34 mouse cellular contexts compared by ENCODE assay signal in the genomic region with DNA sequence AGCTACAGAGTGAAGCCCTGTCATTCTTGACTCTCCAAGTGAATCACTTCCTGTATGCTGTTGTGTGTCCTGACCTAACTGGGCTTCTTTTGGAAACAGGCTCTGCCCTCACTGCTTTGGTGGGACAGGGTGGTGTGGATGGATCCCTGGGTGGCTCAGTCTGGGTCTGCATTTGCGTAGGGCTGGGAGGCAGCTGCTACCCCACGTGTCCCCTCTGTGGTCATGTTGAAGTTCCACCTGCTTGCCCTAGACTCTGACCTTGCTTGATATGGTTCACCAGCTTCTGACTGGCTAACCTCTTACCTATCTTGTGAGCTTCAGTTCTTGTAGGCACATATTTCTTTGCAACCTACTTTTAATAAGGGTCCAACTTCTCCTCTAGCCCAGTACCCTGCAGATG. TPM values are rescaled to one million over a fixed set of nuclear protein-coding genes. Genes with fewer than 3 reads are reported as not detected.
A peak's percentile ranks its signal among the peaks of the same experiment; 100 is the strongest.
DNase-seq lines count a peak whose midpoint lies in the region; ATAC-seq and TF ChIP-seq lines count a peak whose summit lies in the region.
"Had no signal": no experiment of that assay in that cellular context is flagged by ENCODE, and none has a peak within 500 bp of the region (broad histone marks: within the 10 kb centered on the region; RNA-seq: fewer than 3 reads in every experiment).

No protein-coding gene starts in this region.

- H3K4me2 ChIP-seq in kidney, embryonic 14.5 days (replicated peaks; ENCODE audit: low read depth, low read length), result no peak overlapping the region
- H3K4me2 ChIP-seq: embryonic facial prominence, embryonic 12.5 days; embryonic facial prominence, embryonic 15.5 days; heart, embryonic 12.5 days; heart, embryonic 15.5 days; hindbrain, embryonic 14.5 days had no signal

- no peak for ATAC-seq in kidney, embryonic 14.5 days (ENCODE audit: low FRiP score, low TSS enrichment)
- ATAC-seq: forebrain, embryonic 14.5 days; forebrain, postnatal 0 days; hindbrain, postnatal 0 days; Patski had no signal

- H3K27ac ChIP-seq in heart, embryonic 10.5 days, result no peak overlapping the region
- H3K27ac ChIP-seq in kidney, adult 2 months (ENCODE audit: insufficient read depth, low read depth, low read length), result no peak overlapping the region
- no peak overlapping the region for H3K27ac ChIP-seq in kidney, embryonic 14.5 days (ENCODE audit: low read depth, low read length)
- H3K27ac ChIP-seq: embryonic facial prominence, embryonic 12.5 days; embryonic facial prominence, embryonic 15.5 days; gastrocnemius, adult 2 months; heart, embryonic 15.5 days; hindbrain, embryonic 14.5 days; hindbrain, postnatal 0 days had no signal

- no peaks in the 10 kb centered on the region for H3K4me1 ChIP-seq in heart, embryonic 10.5 days
- H3K4me1 ChIP-seq in kidney, adult 2 months (ENCODE audit: control insufficient read depth, insufficient read depth, low read length), result peaks cover 5% of the 10 kb centered on the region; the same call in 1 of the 2 replicates
- no peaks in the 10 kb centered on the region for H3K4me1 ChIP-seq in kidney, embryonic 14.5 days (ENCODE audit: control insufficient read depth, insufficient read depth, low read length)
- H3K4me1 ChIP-seq: embryonic facial prominence, embryonic 12.5 days; embryonic facial prominence, embryonic 15.5 days; heart, embryonic 12.5 days; heart, embryonic 15.5 days had no signal

- no peak for TF ChIP-seq CTCF in kidney, adult 2 months (conservative IDR thresholded peaks at IDR 0.05; ENCODE audit: insufficient read depth, insufficient read length, low read depth, low read length)

- no peak overlapping the region for H3K9ac ChIP-seq in kidney, embryonic 14.5 days (ENCODE audit: low read depth, low read length)
- H3K9ac ChIP-seq: embryonic facial prominence, embryonic 12.5 days; embryonic facial prominence, embryonic 15.5 days; forebrain, postnatal 0 days; heart, embryonic 12.5 days; heart, embryonic 15.5 days; hindbrain, embryonic 14.5 days had no signal

- no peak overlapping the region for H3K4me3 ChIP-seq in heart, embryonic 10.5 days
- H3K4me3 ChIP-seq in kidney, adult 2 months (ENCODE audit: insufficient read depth, low read depth, low read length), result no peak overlapping the region
- no peak overlapping the region for H3K4me3 ChIP-seq in kidney, embryonic 14.5 days (ENCODE audit: low read length)
- H3K4me3 ChIP-seq: embryonic facial prominence, embryonic 12.5 days; embryonic facial prominence, embryonic 15.5 days; gastrocnemius, adult 2 months; heart, embryonic 12.5 days; heart, embryonic 15.5 days had no signal

- no peaks in the 10 kb centered on the region for H3K27me3 ChIP-seq in heart, embryonic 10.5 days (ENCODE audit: insufficient read depth, poor library complexity, severe bottlenecking)
- no peaks in the 10 kb centered on the region for H3K27me3 ChIP-seq in kidney, adult 2 months (replicated peaks; ENCODE audit: control insufficient read depth, insufficient read depth, low read length)
- H3K27me3 ChIP-seq in kidney, embryonic 14.5 days (ENCODE audit: control insufficient read depth, insufficient read depth, low read length), result no peaks in the 10 kb centered on the region
- H3K27me3 ChIP-seq: embryonic facial prominence, embryonic 12.5 days; embryonic facial prominence, embryonic 15.5 days; heart, embryonic 15.5 days; Patski had no signal

- peak; percentile 58 for DNase-seq in heart, embryonic 10.5 days (ENCODE audit: low spot score)
- DNase-seq in heart, postnatal 4 days, result no peak
- peak; percentile 80 for DNase-seq in kidney, adult 2 months
- DNase-seq in kidney, postnatal 25 days, result peak; percentile 46 to 75
- DNase-seq in kidney, postnatal 4 days, result no peak
- DNase-seq: adrenal gland, adult 2 months; adrenal gland, postnatal 14 days; B cell, adult 2 months; cerebellum, adult 11 months; cerebellum, adult 2 months; cerebellum, adult 9-11 months; cerebellum, postnatal 25 days; forebrain, postnatal 0 days; gastrocnemius, adult 2 months; gastrocnemius, postnatal 14 days; heart, adult 11 months; heart, postnatal 10 days; heart, postnatal 36 days had no signal

- H3K36me3 ChIP-seq in heart, embryonic 10.5 days, result 0 out of 2 replicates have a peak, but pooled peaks cover 2% of the 10 kb centered on the region
- no peaks in the 10 kb centered on the region for H3K36me3 ChIP-seq in kidney, adult 2 months (ENCODE audit: control insufficient read depth, insufficient read depth, low read length)
- no peaks in the 10 kb centered on the region for H3K36me3 ChIP-seq in kidney, embryonic 14.5 days (ENCODE audit: control insufficient read depth, insufficient read depth, low read length)
- H3K36me3 ChIP-seq: embryonic facial prominence, embryonic 12.5 days; embryonic facial prominence, embryonic 15.5 days; G1E; heart, embryonic 12.5 days; heart, embryonic 15.5 days had no signal

- no peaks in the 10 kb centered on the region for H3K9me3 ChIP-seq in heart, embryonic 10.5 days
- no peaks in the 10 kb centered on the region; the same call in 1 of the 2 replicates for H3K9me3 ChIP-seq in kidney, embryonic 14.5 days (ENCODE audit: control insufficient read depth, low read length)
- H3K9me3 ChIP-seq: embryonic facial prominence, embryonic 12.5 days; embryonic facial prominence, embryonic 15.5 days; heart, embryonic 12.5 days; heart, embryonic 15.5 days had no signal

- 95% methylated on average over 2 of the region's 2 CpGs for WGBS in heart, embryonic 10.5 days
- 64% methylated on average over 2 of the region's 2 CpGs for WGBS in kidney, adult 2 months
- WGBS in kidney, embryonic 14.5 days, result 81% methylated on average over 2 of the region's 2 CpGs

- no peak for TF ChIP-seq POLR2A in kidney, adult 2 months (IDR thresholded peaks at IDR 0.05; ENCODE audit: low read depth, low read length)

RNA-seq across cellular contexts. Expression of a gene that starts 14.0 kb away (rescaled TPM):
- 0.26 and 0.42 TPM in 2 replicates for polyA plus RNA-seq in heart, embryonic 10.5 days (2016; fragmentation: Nextera tagmentation; extraction: Ambion mirVana)
- under 1 TPM; 0.29 to 0.90 TPM for total RNA-seq in heart, postnatal 4 days (2021)
- polyA plus RNA-seq in kidney, adult 2 months (2012; rRNA removed), result not detected in 2 replicates
- polyA plus RNA-seq in kidney, embryonic 14.5 days (2014; fragmentation: Nextera tagmentation; extraction: Ambion mirVana), result not detected in 2 replicates
- total RNA-seq: adrenal gland, adult 2 months; adrenal gland, postnatal 14 days; adrenal gland, postnatal 4 days; CH12.LX; common myeloid progenitor, adult 5-6 weeks; gastrocnemius, adult 2 months; gastrocnemius, postnatal 14 days; gastrocnemius, postnatal 4 days had no signal
- polyA plus RNA-seq: adrenal gland, adult 2 months; embryonic facial prominence, embryonic 12.5 days; embryonic facial prominence, embryonic 15.5 days; forebrain, embryonic 11.5 days; forebrain, embryonic 14.5 days; G1E; hindbrain, embryonic 11.5 days; hindbrain, embryonic 14.5 days; hindbrain, postnatal 0 days; Patski had no signal

RNA-seq across cellular contexts. Expression of a gene that starts 23.8 kb away (rescaled TPM):
- polyA plus RNA-seq in heart, embryonic 10.5 days (2016; fragmentation: Nextera tagmentation; extraction: Ambion mirVana), result 0.28 and 0.54 TPM in 2 replicates
- under 1 TPM; 0.33 to 0.50 TPM for total RNA-seq in heart, postnatal 4 days (2021)
- 0.07 TPM in 1 of 2 replicates, not detected in the other for polyA plus RNA-seq in kidney, adult 2 months (2012; rRNA removed)
- polyA plus RNA-seq in kidney, embryonic 14.5 days (2014; fragmentation: Nextera tagmentation; extraction: Ambion mirVana), result 0.44 and 0.65 TPM in 2 replicates
- total RNA-seq: adrenal gland, postnatal 14 days; CH12.LX had no signal
- polyA plus RNA-seq: adrenal gland, adult 2 months; G1E had no signal

RNA-seq across cellular contexts. Expression of a gene that starts 28.4 kb away (rescaled TPM):
- polyA plus RNA-seq in heart, embryonic 10.5 days (2016; fragmentation: Nextera tagmentation; extraction: Ambion mirVana), result 847 and 1,150 TPM in 2 replicates
- total RNA-seq in heart, postnatal 4 days (2021), result 1,000 to 10,000 TPM; 1,243 to 1,298 TPM
- polyA plus RNA-seq in kidney, adult 2 months (2012; rRNA removed), result 91.8 and 126 TPM in 2 replicates
- polyA plus RNA-seq in kidney, embryonic 14.5 days (2014; fragmentation: Nextera tagmentation; extraction: Ambion mirVana), result 689 and 1,049 TPM in 2 replicates

Comparison
In these comparisons a context has a peak if more than half of its experiments do, and no peak if none do; other contexts are left out.
1. DNase-seq: peak in heart, embryonic 10.5 days (single experiment), kidney, adult 2 months (single experiment) and kidney, postnatal 25 days (2 of 2); none in heart, postnatal 4 days (single experiment) and kidney, postnatal 4 days (0 of 2).